Mouse (Mus musculus) liver, embryonic 15.5 days (tissue): ENCODE data around the gene Sema4b. TPM values are rescaled to one million over a fixed set of nuclear protein-coding genes. Genes with fewer than 3 reads are reported as not detected.

ENCODE experiments used
- ATAC-seq: fragments of 200-750 bp; cut with Nextera tagmentation; 2 replicates; pipeline ENCODE4 v1.8.0; 2017; ENCODE audit warnings: moderate number of reproducible peaks, mild to moderate bottlenecking, moderate library complexity; ENCODE audit not compliant: insufficient read depth
- H3K27ac ChIP-seq: fragments of 300-500 bp; sonication (generic); replicated peaks from 2 replicates; pipeline ENCODE4 v1.5.1; 2015; ENCODE audit warnings: mild to moderate bottlenecking, inconsistent platforms
- H3K27me3 ChIP-seq: fragments of 300-500 bp; sonication (generic); 2 replicates; pipeline ENCODE4 v1.6.1; 2015; ENCODE audit warnings: mild to moderate bottlenecking, inconsistent platforms
- H3K36me3 ChIP-seq: fragments of 300-500 bp; sonication (generic); replicated peaks from 2 replicates; pipeline ENCODE4 v1.6.1; 2015; ENCODE audit warnings: moderate library complexity, mild to moderate bottlenecking, inconsistent platforms
- H3K4me1 ChIP-seq: fragments of 300-500 bp; sonication (generic); replicated peaks from 2 replicates; pipeline ENCODE4 v1.6.1; 2015; ENCODE audit warnings: inconsistent platforms
- H3K4me2 ChIP-seq: fragments of 300-500 bp; sonication (generic); 2 replicates; pipeline ENCODE4 v1.6.1; 2015; ENCODE audit warnings: moderate library complexity, mild to moderate bottlenecking, inconsistent platforms
- H3K4me3 ChIP-seq: fragments of 300-500 bp; sonication (generic); replicated peaks from 2 replicates; pipeline ENCODE4 v1.5.1; 2015; ENCODE audit warnings: mild to moderate bottlenecking, inconsistent platforms
- H3K9ac ChIP-seq: fragments of 300-500 bp; sonication (generic); 2 replicates; pipeline ENCODE4 v1.6.1; 2015; ENCODE audit warnings: moderate library complexity, mild to moderate bottlenecking, inconsistent platforms
- H3K9me3 ChIP-seq: fragments of 300-500 bp; sonication (generic); replicated peaks from 2 replicates; pipeline ENCODE4 v1.6.1; 2016; ENCODE audit warnings: inconsistent platforms
- WGBS: fragments of 180-500 bp; shearing (Covaris S2); methylation state at CpG from one replicate; pipeline ENCODE4 v1.1.7; 2015; ENCODE audit warnings: mixed read lengths; ENCODE audit not compliant: insufficient replicate concordance; 5-methylcytosine and 5-hydroxymethylcytosine counted together
- polyA plus RNA-seq: library from polyadenylated mRNA; unstranded; fragments of >200 nt; fragmentation: Nextera tagmentation; extraction: Ambion mirVana; gene quantifications from 2 replicates; pipeline ENCODE4 v1.2.1, GENCODE M21; 2015

Sema4b gene
- 15.2 and 15.5 TPM in 2 replicates for polyA plus RNA-seq

GRCm38 (mm10) chr7:80186531-80187296 lies at the start of gene Sema4b:
Gene Sema4b (plus strand): TSS chr7:80186841.
- Histone ChIP-seq H3K4me2 (peak within 1 kb of the TSS; percentile 97), H3K9ac (peak within 1 kb of the TSS; percentile 72), H3K27me3 (peaks cover 11% of the 10 kb centered on the region; the same call in 1 of the 2 replicates), H3K9me3 (no peaks in the 10 kb centered on the region), H3K36me3 (no peaks in the 10 kb centered on the region), H3K4me3 (peak within 1 kb of the TSS; percentile 70), H3K4me1 (peaks cover 86% of the 10 kb centered on the region), H3K27ac (peak within 1 kb of the TSS; percentile 90)
- WGBS: 4% methylated on average over 51 of the region's 51 CpGs
- peak; percentile 66 for ATAC-seq

GRCm38 (mm10) chr7:80138375-80138774 lies 48.3 kb upstream of the Sema4b start:
- Histone ChIP-seq H3K9ac (no peak overlapping the region), H3K4me3 (no peak overlapping the region), H3K27ac (no peak overlapping the region), H3K9me3 (0 out of 2 replicates have a peak, but pooled peaks cover 6% of the 10 kb centered on the region), H3K27me3 (no peaks in the 10 kb centered on the region), H3K4me2 (no peak overlapping the region), H3K36me3 (no peaks in the 10 kb centered on the region), H3K4me1 (peaks cover 32% of the 10 kb centered on the region)
- no peak for ATAC-seq
- WGBS: 54% methylated on average over 1 of the region's 1 CpGs

- 0 out of 2 replicates have a peak, but pooled peaks cover 6% of the 10 kb centered on the region for H3K9me3 ChIP-seq
- H3K9ac ChIP-seq: no peak overlapping the region
- H3K4me3 ChIP-seq: no peak overlapping the region
- H3K4me1 ChIP-seq: peaks cover 44% of the 10 kb centered on the region
- no peaks in the 10 kb centered on the region for H3K36me3 ChIP-seq
- 17% methylated on average over 9 of the region's 9 CpGs for WGBS
- no peaks in the 10 kb centered on the region for H3K27me3 ChIP-seq
- no peak overlapping the region for H3K27ac ChIP-seq
- ATAC-seq: no peak; the same call in 1 of the 2 replicates
- H3K4me2 ChIP-seq: no peak overlapping the region
Measured at GRCm38 (mm10) chr7:80140815-80141214, 45.8 kb upstream of the Sema4b start.

GRCm38 (mm10) chr7:80143331-80144273 lies 43.0 kb upstream of the Sema4b start:
- Histone ChIP-seq H3K9me3 (no peaks in the 10 kb centered on the region), H3K9ac (peak overlapping the region; percentile 40), H3K27me3 (no peaks in the 10 kb centered on the region), H3K27ac (peak overlapping the region; percentile 94), H3K4me2 (peak overlapping the region; percentile 51), H3K36me3 (no peaks in the 10 kb centered on the region), H3K4me1 (peaks cover 66% of the 10 kb centered on the region), H3K4me3 (peak overlapping the region; percentile 12; the same call in 1 of the 2 replicates)
- WGBS: 11% methylated on average over 22 of the region's 22 CpGs
- ATAC-seq: no peak

- H3K27me3 ChIP-seq: no peaks in the 10 kb centered on the region
- H3K4me1 ChIP-seq: peaks cover 75% of the 10 kb centered on the region
- peak overlapping the region; percentile 32; the same call in 1 of the 2 replicates for H3K9ac ChIP-seq
- peak overlapping the region; percentile 94 for H3K27ac ChIP-seq
- no peaks in the 10 kb centered on the region for H3K36me3 ChIP-seq
- WGBS: 68% methylated on average over 7 of the region's 7 CpGs
- H3K4me2 ChIP-seq: peak overlapping the region; percentile 15; the same call in 1 of the 2 replicates
- no peaks in the 10 kb centered on the region for H3K9me3 ChIP-seq
- no peak for ATAC-seq
- no peak overlapping the region for H3K4me3 ChIP-seq
Measured at GRCm38 (mm10) chr7:80144695-80145094, 41.9 kb upstream of the Sema4b start.

GRCm38 (mm10) chr7:80146077-80146476 lies 40.6 kb upstream of the Sema4b start:
- no peaks in the 10 kb centered on the region for H3K9me3 ChIP-seq
- peak overlapping the region; percentile 44; the same call in 1 of the 2 replicates for H3K9ac ChIP-seq
- peak; percentile 92 for ATAC-seq
- H3K4me2 ChIP-seq: peak overlapping the region; percentile 47
- H3K36me3 ChIP-seq: no peaks in the 10 kb centered on the region
- H3K4me1 ChIP-seq: peaks cover 70% of the 10 kb centered on the region
- H3K4me3 ChIP-seq: peak overlapping the region; percentile 13
- 12% methylated on average over 8 of the region's 8 CpGs for WGBS
- peak overlapping the region; percentile 94 for H3K27ac ChIP-seq
- H3K27me3 ChIP-seq: no peaks in the 10 kb centered on the region

GRCm38 (mm10) chr7:80149356-80149755 lies 37.3 kb upstream of the Sema4b start:
- Histone ChIP-seq H3K36me3 (no peaks in the 10 kb centered on the region), H3K4me2 (no peak overlapping the region), H3K4me1 (peaks cover 57% of the 10 kb centered on the region), H3K27ac (peak overlapping the region; percentile 48; the same call in 1 of the 2 replicates), H3K9me3 (no peaks in the 10 kb centered on the region), H3K9ac (no peak overlapping the region), H3K4me3 (no peak overlapping the region), H3K27me3 (no peaks in the 10 kb centered on the region)
- no peak for ATAC-seq
- 70% methylated on average over 9 of the region's 9 CpGs for WGBS

- ATAC-seq: no peak
- Histone ChIP-seq H3K4me1 (peaks cover 54% of the 10 kb centered on the region), H3K9me3 (no peaks in the 10 kb centered on the region), H3K36me3 (no peaks in the 10 kb centered on the region), H3K4me2 (no peak overlapping the region), H3K27me3 (no peaks in the 10 kb centered on the region), H3K4me3 (no peak overlapping the region), H3K9ac (no peak overlapping the region), H3K27ac (no peak overlapping the region)
- WGBS: 59% methylated on average over 6 of the region's 6 CpGs
Measured at GRCm38 (mm10) chr7:80152152-80152551, 34.5 kb upstream of the Sema4b start.

- WGBS: 81% methylated on average over 8 of the region's 8 CpGs
- ATAC-seq: no peak
- Histone ChIP-seq H3K27me3 (no peaks in the 10 kb centered on the region), H3K27ac (no peak overlapping the region), H3K9ac (no peak overlapping the region), H3K4me1 (peaks cover 55% of the 10 kb centered on the region), H3K9me3 (no peaks in the 10 kb centered on the region), H3K36me3 (no peaks in the 10 kb centered on the region), H3K4me2 (no peak overlapping the region), H3K4me3 (no peak overlapping the region)
Measured at GRCm38 (mm10) chr7:80152756-80153155, 33.9 kb upstream of the Sema4b start.

GRCm38 (mm10) chr7:80154689-80155088 lies 32.0 kb upstream of the Sema4b start:
- 46% methylated on average over 3 of the region's 3 CpGs for WGBS
- H3K9ac ChIP-seq: 0 out of 2 replicates have a peak overlapping the region, but pooled peaks have one; percentile 23
- ATAC-seq: no peak
- H3K9me3 ChIP-seq: no peaks in the 10 kb centered on the region
- H3K27ac ChIP-seq: 0 out of 2 replicates have a peak overlapping the region, but pooled peaks have one; percentile 7
- no peak overlapping the region for H3K4me3 ChIP-seq
- no peaks in the 10 kb centered on the region for H3K36me3 ChIP-seq
- peaks cover 53% of the 10 kb centered on the region for H3K4me1 ChIP-seq
- H3K27me3 ChIP-seq: no peaks in the 10 kb centered on the region
- no peak overlapping the region for H3K4me2 ChIP-seq
